9 mouse cellular contexts compared by ENCODE assay signal in genomic region chr8:104564633-104565456, GRCm38 (mm10). TPM values are rescaled to one million over a fixed set of nuclear protein-coding genes. Genes with fewer than 3 reads are reported as not detected.
DNase-seq lines count a peak whose midpoint lies in the region; ATAC-seq lines count a peak whose summit lies in the region.
"Had no signal": no experiment of that assay in that cellular context is flagged by ENCODE, and none has a peak within 500 bp of the region (broad histone marks: within the 10 kb centered on the region; RNA-seq: fewer than 3 reads in every experiment).

No protein-coding gene starts in this region.

- peak; percentile 83 to 88 for DNase-seq in CD8-positive naive resting alpha-beta T cell, adult 2 months (ENCODE audit: low read depth in 2 of 2, low spot score in 2 of 2)
- DNase-seq in c-Kit-negative CD71-positive TER-119-positive erythroid progenitor cells, embryonic 14.5 days (ENCODE audit: low read depth, low spot score): peak; percentile 55
- DNase-seq in fibroblast of lung, adult 2 months (ENCODE audit: low read depth): peak; percentile 75
- DNase-seq in kidney, postnatal 10 days: peak; percentile 93
- peak; percentile 82 to 89 for DNase-seq in natural killer cell, adult 2 months (ENCODE audit: low spot score in 2 of 2)

- no peak overlapping the region for H3K4me3 ChIP-seq in heart, embryonic 14.5 days (ENCODE audit: control insufficient read depth in 1 of 2, insufficient read depth in 1 of 2, low read depth in 1 of 2, low read length in 2 of 2)
- no peak overlapping the region for H3K4me3 ChIP-seq in liver, embryonic 12.5 days
- H3K4me3 ChIP-seq in stomach, embryonic 14.5 days (ENCODE audit: low read depth, low read length): no peak overlapping the region

- no peak overlapping the region for H3K9ac ChIP-seq in heart, embryonic 14.5 days (ENCODE audit: low read length)
- no peak overlapping the region for H3K9ac ChIP-seq in liver, embryonic 12.5 days
- H3K9ac ChIP-seq in stomach, embryonic 14.5 days (replicated peaks; ENCODE audit: low read depth, low read length): no peak overlapping the region

- no peaks in the 10 kb centered on the region for H3K9me3 ChIP-seq in heart, embryonic 14.5 days (ENCODE audit: control insufficient read depth, low read length)
- no peaks in the 10 kb centered on the region for H3K9me3 ChIP-seq in liver, embryonic 12.5 days (replicated peaks)
- H3K9me3 ChIP-seq in stomach, embryonic 14.5 days (ENCODE audit: control insufficient read depth, low read depth, low read length): no peaks in the 10 kb centered on the region

- ATAC-seq in heart, embryonic 14.5 days (ENCODE audit: insufficient number of reproducible peaks, insufficient read depth, low FRiP score, low read depth): peak; percentile 54
- ATAC-seq in liver, embryonic 12.5 days: peak; percentile 88
- ATAC-seq in stomach, embryonic 14.5 days (ENCODE audit: insufficient number of reproducible peaks, insufficient read depth, low FRiP score, low read depth): peak; percentile 82

- no peak overlapping the region for H3K27ac ChIP-seq in heart, embryonic 14.5 days (replicated peaks in 1 of 2; ENCODE audit: control insufficient read depth in 1 of 2, insufficient read depth in 1 of 2, low read depth in 2 of 2, low read length in 2 of 2)
- no peak overlapping the region for H3K27ac ChIP-seq in liver, embryonic 12.5 days
- H3K27ac ChIP-seq in stomach, embryonic 14.5 days (ENCODE audit: low read length): no peak overlapping the region
- H3K27ac ChIP-seq: macrophage had no signal

- no peaks in the 10 kb centered on the region for H3K36me3 ChIP-seq in heart, embryonic 14.5 days (ENCODE audit: control insufficient read depth, insufficient read depth, low read length)
- no peaks in the 10 kb centered on the region for H3K36me3 ChIP-seq in liver, embryonic 12.5 days
- no peaks in the 10 kb centered on the region for H3K36me3 ChIP-seq in stomach, embryonic 14.5 days (ENCODE audit: control insufficient read depth, insufficient read depth, low read length)

- H3K4me2 ChIP-seq in heart, embryonic 14.5 days (ENCODE audit: low read length): no peak overlapping the region
- H3K4me2 ChIP-seq in liver, embryonic 12.5 days: peak overlapping the region; percentile 47
- peak overlapping the region; percentile 12; the same call in 1 of the 2 replicates for H3K4me2 ChIP-seq in stomach, embryonic 14.5 days (replicated peaks; ENCODE audit: low read depth, low read length)

- WGBS in heart, embryonic 14.5 days: 20% methylated on average over 22 of the region's 22 CpGs
- 14% methylated on average over 22 of the region's 22 CpGs for WGBS in liver, embryonic 12.5 days (ENCODE audit: insufficient replicate concordance)
- 22% methylated on average over 22 of the region's 22 CpGs for WGBS in stomach, embryonic 14.5 days

- no peaks in the 10 kb centered on the region for H3K27me3 ChIP-seq in heart, embryonic 14.5 days (ENCODE audit: control insufficient read depth, insufficient read depth, low read length)
- H3K27me3 ChIP-seq in liver, embryonic 12.5 days (replicated peaks): no peaks in the 10 kb centered on the region
- H3K27me3 ChIP-seq in stomach, embryonic 14.5 days (ENCODE audit: control insufficient read depth, insufficient read depth, low read length): no peaks in the 10 kb centered on the region

- no peaks in the 10 kb centered on the region for H3K4me1 ChIP-seq in heart, embryonic 14.5 days (ENCODE audit: control insufficient read depth in 2 of 2, insufficient read depth in 2 of 2, low read length in 2 of 2)
- 0 out of 2 replicates have a peak, but pooled peaks cover 5% of the 10 kb centered on the region for H3K4me1 ChIP-seq in liver, embryonic 12.5 days
- H3K4me1 ChIP-seq in stomach, embryonic 14.5 days (ENCODE audit: control insufficient read depth, insufficient read depth, low read length): no peaks in the 10 kb centered on the region

RNA-seq across cellular contexts. Expression of gene Pdp2, which starts 26.4 kb away (rescaled TPM):
- polyA plus RNA-seq in heart, embryonic 14.5 days (2014; fragmentation: Nextera tagmentation; extraction: Ambion mirVana): 5.4 and 6.4 TPM in 2 replicates
- polyA plus RNA-seq in liver, embryonic 12.5 days (2016; fragmentation: Nextera tagmentation; extraction: Ambion mirVana): 5.8 and 6.0 TPM in 2 replicates
- polyA plus RNA-seq in stomach, embryonic 14.5 days (2014; fragmentation: Nextera tagmentation; extraction: Ambion mirVana): 13.7 and 14.3 TPM in 2 replicates

RNA-seq across cellular contexts. Expression of gene Car7, which starts 30.4 kb away (rescaled TPM):
- polyA plus RNA-seq in heart, embryonic 14.5 days (2014; fragmentation: Nextera tagmentation; extraction: Ambion mirVana): 2.2 and 2.3 TPM in 2 replicates
- polyA plus RNA-seq in liver, embryonic 12.5 days (2016; fragmentation: Nextera tagmentation; extraction: Ambion mirVana): 2.2 and 2.3 TPM in 2 replicates
- polyA plus RNA-seq in stomach, embryonic 14.5 days (2014; fragmentation: Nextera tagmentation; extraction: Ambion mirVana): 0.55 and 1.6 TPM in 2 replicates

RNA-seq across cellular contexts. Expression of gene Nae1, which starts 30.4 kb away (rescaled TPM):
- polyA plus RNA-seq in heart, embryonic 14.5 days (2014; fragmentation: Nextera tagmentation; extraction: Ambion mirVana): 73.3 and 80.0 TPM in 2 replicates
- polyA plus RNA-seq in liver, embryonic 12.5 days (2016; fragmentation: Nextera tagmentation; extraction: Ambion mirVana): 47.5 and 48.8 TPM in 2 replicates
- polyA plus RNA-seq in stomach, embryonic 14.5 days (2014; fragmentation: Nextera tagmentation; extraction: Ambion mirVana): 111 and 115 TPM in 2 replicates

RNA-seq across cellular contexts. Expression of gene Terb1, which starts 55.1 kb away (rescaled TPM):
- 0.18 TPM in 1 of 2 replicates, not detected in the other for polyA plus RNA-seq in heart, embryonic 14.5 days (2014; fragmentation: Nextera tagmentation; extraction: Ambion mirVana)
- polyA plus RNA-seq in liver, embryonic 12.5 days (2016; fragmentation: Nextera tagmentation; extraction: Ambion mirVana): 0.04 and 0.07 TPM in 2 replicates
- 0.26 and 0.43 TPM in 2 replicates for polyA plus RNA-seq in stomach, embryonic 14.5 days (2014; fragmentation: Nextera tagmentation; extraction: Ambion mirVana)
- polyA plus RNA-seq: macrophage had no signal

RNA-seq across cellular contexts. Expression of gene Cdh16, which starts 59.4 kb away (rescaled TPM):
- 21.5 and 26.4 TPM in 2 replicates for polyA plus RNA-seq in heart, embryonic 14.5 days (2014; fragmentation: Nextera tagmentation; extraction: Ambion mirVana)
- polyA plus RNA-seq in liver, embryonic 12.5 days (2016; fragmentation: Nextera tagmentation; extraction: Ambion mirVana): 0.21 and 0.36 TPM in 2 replicates
- 4.9 and 6.0 TPM in 2 replicates for polyA plus RNA-seq in stomach, embryonic 14.5 days (2014; fragmentation: Nextera tagmentation; extraction: Ambion mirVana)
- polyA plus RNA-seq: macrophage had no signal
